Mouse (Mus musculus): ENCODE measurements around the gene Zfp94.

The Zfp94 gene

GRCm38 (mm10) chr7:24271191-24271590, 45.3 kb downstream of the Zfp94 start:
- DNase-seq, result no peak

GRCm38 (mm10) chr7:24270288-24270672, 46.2 kb downstream of the Zfp94 start, which contains the start of gene Zfp93:
TSS of gene Zfp93 (plus strand) at chr7:24270420.
- DNase-seq, result peak; percentile 75

GRCm38 (mm10) chr7:24269667-24270287, 46.7 kb downstream of the Zfp94 start:
- no peak for DNase-seq

- no peak for DNase-seq
Measured at GRCm38 (mm10) chr7:24269256-24269655, 47.2 kb downstream of the Zfp94 start.

GRCm38 (mm10) chr7:24268176-24269155, 48.0 kb downstream of the Zfp94 start:
- DNase-seq, result peak; percentile 44

- DNase-seq, result no peak
Measured at GRCm38 (mm10) chr7:24260000-24260312, 56.5 kb downstream of the Zfp94 start.

GRCm38 (mm10) chr7:24259306-24259999, 57.0 kb downstream of the Zfp94 start:
- no peak for DNase-seq

- DNase-seq, result peak; percentile 59
Measured at GRCm38 (mm10) chr7:24254633-24255474, 61.6 kb downstream of the Zfp94 start, which contains the start of gene Zfp108. TSS of gene Zfp108 (plus strand) at chr7:24254794.

GRCm38 (mm10) chr7:24253779-24254615, 62.5 kb downstream of the Zfp94 start:
- DNase-seq, result no peak
